Mouse (Mus musculus) brain, embryonic 14.5 days (tissue): ENCODE measurements at regions not wholly inside any gene's neighbourhood (a gene's known extent, or its start where the extent isn't known, plus 50 kb on each side); places are given as distances from the start of the nearest gene placed in this dataset.
A peak's percentile ranks its signal among the peaks of the same experiment; 100 is the strongest.
"Not testable (repeated sequence)": the region's sequence is repeated elsewhere in the genome, so short reads cannot be mapped to it uniquely, and the experiment has no call there.

Source experiments
- DNase-seq: peaks from one replicate; pipeline ENCODE4 v3.0.0-alpha.2; 2011; ENCODE audit warnings: low read depth
- CTCF ChIP-seq: fragments of 200-500 bp; IDR thresholded peaks from 2 replicates; pipeline ENCODE4 v1.5.1; 2012; ENCODE audit warnings: inconsistent platforms, mild to moderate bottlenecking, moderate library complexity, borderline replicate concordance; ENCODE audit not compliant: insufficient read depth, insufficient read length; ENCODE audit errors: extremely low read depth
- POLR2A ChIP-seq: fragments of 200-500 bp; IDR thresholded peaks from 2 replicates; pipeline ENCODE4 v1.6.1; 2012; ENCODE audit warnings: mild to moderate bottlenecking, inconsistent platforms, borderline replicate concordance; ENCODE audit not compliant: poor library complexity, insufficient read depth, insufficient read length, severe bottlenecking; ENCODE audit errors: extremely low read depth

- TF ChIP-seq CTCF = no peak
- TF ChIP-seq POLR2A = no peak
These were observed 463.5 kb upstream of the Cntn5 start for GRCm38 (mm10) chr9:11368056-11368455.

GRCm38 (mm10) chr9:11328900-11329299 is 424.3 kb upstream of the Cntn5 start:
- no peak for DNase-seq
- TF ChIP-seq CTCF (no peak), POLR2A (no peak)

More at GRCm38 (mm10) chr9:11368056-11368455, 463.5 kb upstream of the Cntn5 start:
- DNase-seq = no peak

GRCm38 (mm10) chr9:11317221-11317620 is 412.6 kb upstream of the Cntn5 start:
- DNase-seq = no peak

GRCm38 (mm10) chr9:11297116-11297515 is 392.5 kb upstream of the Cntn5 start:
- DNase-seq = not testable (repeated sequence)

More at GRCm38 (mm10) chr9:11317221-11317620, 412.6 kb upstream of the Cntn5 start:
- TF ChIP-seq POLR2A (no peak), CTCF (no peak)

GRCm38 (mm10) chr9:11285135-11285534 is 380.6 kb upstream of the Cntn5 start:
- peak; percentile 40 for DNase-seq

GRCm38 (mm10) chr9:11284549-11284948 is 380.0 kb upstream of the Cntn5 start:
- DNase-seq = peak; percentile 33
- TF ChIP-seq CTCF (no peak), POLR2A (no peak)

More at GRCm38 (mm10) chr9:11285135-11285534, 380.6 kb upstream of the Cntn5 start:
- TF ChIP-seq CTCF = no peak
- TF ChIP-seq POLR2A = no peak

- DNase-seq = peak; percentile 68
- TF ChIP-seq POLR2A (no peak), CTCF (no peak)
These were observed 375.0 kb upstream of the Cntn5 start for GRCm38 (mm10) chr9:11279409-11280127.

GRCm38 (mm10) chr9:11277810-11278209 is 373.2 kb upstream of the Cntn5 start:
- no peak for DNase-seq

GRCm38 (mm10) chr9:11276966-11277365 is 372.4 kb upstream of the Cntn5 start:
- DNase-seq = no peak
- no peak for TF ChIP-seq CTCF
- TF ChIP-seq POLR2A = no peak

More at GRCm38 (mm10) chr9:11277810-11278209, 373.2 kb upstream of the Cntn5 start:
- TF ChIP-seq CTCF (no peak), POLR2A (no peak)

- TF ChIP-seq POLR2A = no peak
- TF ChIP-seq CTCF = no peak
- no peak for DNase-seq
These were observed 352.3 kb upstream of the Cntn5 start for GRCm38 (mm10) chr9:11256848-11257247.

GRCm38 (mm10) chr9:11206829-11207228 is 302.3 kb upstream of the Cntn5 start:
- peak; percentile 76 for DNase-seq
- no peak for TF ChIP-seq CTCF
- TF ChIP-seq POLR2A = no peak

- TF ChIP-seq CTCF (no peak), POLR2A (no peak)
- DNase-seq = peak; percentile 1
These were observed 301.7 kb upstream of the Cntn5 start for GRCm38 (mm10) chr9:11206267-11206666.
